Mouse (Mus musculus) naive thymus-derived CD4-positive, alpha-beta T cell, adult 2 months (primary cell): ENCODE data around the gene Scn3b.
A peak's percentile ranks its signal among the peaks of the same experiment; 100 is the strongest.

Experiments used
- DNase-seq: peaks from one replicate; pipeline ENCODE4 v3.0.0-alpha.2; 2011; ENCODE audit warnings: low read depth

The Scn3b gene

GRCm38 (mm10) chr9:40317735-40318134, 48.7 kb downstream of the Scn3b start:
- no peak for DNase-seq

DNA sequence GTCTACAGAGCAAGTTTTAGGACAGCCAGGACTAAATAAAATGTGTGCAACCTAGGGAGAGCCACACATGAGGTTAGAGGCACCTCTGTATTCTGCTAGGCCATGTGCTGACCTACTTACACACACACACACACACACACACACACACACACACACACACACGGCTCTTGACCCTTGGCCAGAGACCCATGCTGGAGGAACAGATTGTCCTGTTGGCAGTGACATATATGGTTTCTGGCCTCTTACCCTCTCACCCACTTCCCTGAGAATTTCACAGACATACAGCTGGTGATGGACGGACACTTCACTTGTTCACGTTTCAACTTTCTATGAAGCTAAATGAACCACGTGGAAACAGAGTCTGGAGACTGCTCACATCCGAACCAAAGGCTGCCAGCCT, 49.8 kb downstream of the Scn3b start:
- no peak for DNase-seq

- no peak for DNase-seq
Observed at GRCm38 (mm10) chr9:40320405-40320804, 51.4 kb downstream of the Scn3b start.

- no peak for DNase-seq
Observed at GRCm38 (mm10) chr9:40320879-40321667, 52.1 kb downstream of the Scn3b start.

GRCm38 (mm10) chr9:40321668-40322003, 52.6 kb downstream of the Scn3b start:
- DNase-seq, result no peak

DNA sequence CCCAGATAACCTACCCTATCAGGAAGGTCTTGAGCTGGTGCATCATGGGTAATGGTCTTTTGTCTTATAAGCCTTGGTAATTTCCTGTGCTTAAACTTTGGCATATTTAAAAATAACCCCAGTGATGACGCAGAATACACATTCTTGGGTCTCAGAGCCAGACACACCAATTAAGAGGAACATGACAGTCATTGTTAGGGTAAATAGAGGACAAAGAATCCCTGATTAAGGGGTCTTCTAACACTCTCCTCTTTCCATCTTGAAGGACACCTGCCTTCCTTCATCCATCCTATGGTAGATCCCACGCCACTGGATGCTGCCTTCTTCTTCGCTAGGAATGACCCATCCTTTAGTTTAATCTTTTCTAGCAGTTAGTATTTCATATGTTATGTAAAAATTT, 53.4 kb downstream of the Scn3b start:
- no peak for DNase-seq

DNA sequence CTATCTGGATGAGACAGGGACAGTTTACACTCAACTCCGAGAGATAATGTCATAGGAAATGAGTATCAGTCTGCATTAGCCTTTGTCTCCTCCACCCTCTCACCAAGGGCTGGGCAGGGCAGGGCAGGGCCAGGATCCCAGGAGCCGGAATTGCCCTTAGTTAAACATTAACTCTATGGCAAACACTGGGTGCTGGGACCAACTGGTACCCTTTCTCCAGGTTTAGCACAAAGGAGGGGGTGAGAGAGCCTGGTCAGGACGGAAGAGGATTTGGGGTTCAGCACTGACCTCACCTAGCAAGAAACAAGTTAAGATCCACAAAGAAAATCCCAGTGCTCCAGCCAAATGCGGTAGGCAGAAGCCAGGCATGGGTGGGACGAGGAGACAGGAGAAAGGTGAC, 54.2 kb downstream of the Scn3b start:
- DNase-seq, result no peak

DNA sequence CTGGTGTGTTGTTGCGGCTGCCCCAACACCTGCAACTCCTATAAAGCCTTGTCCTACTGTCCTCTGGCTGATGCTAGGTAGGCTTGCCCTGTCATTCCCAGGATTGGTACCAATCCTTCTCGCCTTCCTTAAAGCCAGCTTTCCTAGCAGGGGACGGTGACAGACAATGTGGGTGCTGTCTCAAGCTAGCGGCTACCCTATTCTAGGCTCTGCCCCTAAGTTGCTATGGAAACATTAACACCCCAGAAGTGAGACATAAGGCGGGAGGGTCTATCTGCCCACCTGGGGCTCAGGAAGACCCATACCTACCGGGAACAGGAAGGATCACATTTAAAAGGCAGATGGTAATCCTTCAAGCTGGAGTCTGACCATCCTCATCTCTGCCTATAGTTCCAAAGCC, 54.8 kb downstream of the Scn3b start:
- DNase-seq, result no peak

- DNase-seq, result no peak
Observed at GRCm38 (mm10) chr9:40324232-40324792, 55.3 kb downstream of the Scn3b start.

- DNase-seq, result no peak
Observed at GRCm38 (mm10) chr9:40324826-40325225, 55.8 kb downstream of the Scn3b start.

DNA sequence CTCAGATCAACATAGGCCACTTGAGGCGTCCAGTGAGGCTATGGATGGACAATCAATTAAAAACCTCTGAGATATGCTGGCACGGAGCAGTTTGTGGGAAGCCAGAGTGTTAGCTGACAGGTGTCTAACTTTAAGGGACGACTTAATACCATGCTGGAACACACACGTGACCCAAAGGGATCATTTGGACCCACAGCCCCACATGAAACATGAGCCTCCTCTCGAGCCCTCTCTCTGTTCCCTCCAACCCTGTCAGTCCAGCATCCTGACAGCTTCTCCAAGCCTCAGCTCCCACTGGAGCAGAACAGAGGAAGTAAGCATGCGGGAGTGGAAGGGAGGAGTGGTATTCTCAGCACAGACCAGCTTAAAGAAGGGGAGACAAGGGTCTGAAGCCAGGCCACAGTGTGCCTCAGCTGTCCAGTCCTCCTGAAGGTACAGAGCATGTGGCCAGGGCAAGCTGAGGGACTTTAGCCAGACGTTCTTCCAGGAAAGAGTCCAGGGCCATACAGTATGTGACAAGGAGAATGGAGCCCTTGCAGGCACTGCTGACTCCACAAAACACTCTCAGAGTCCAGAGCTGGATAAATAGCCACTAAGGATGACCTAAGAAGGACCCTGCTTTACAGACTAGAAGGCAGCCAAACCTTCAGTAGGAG, 57.4 kb downstream of the Scn3b start:
- DNase-seq, result no peak

- peak; percentile 81 for DNase-seq
Observed at GRCm38 (mm10) chr9:40330609-40331382, 61.8 kb downstream of the Scn3b start.

GRCm38 (mm10) chr9:40331411-40332286, 62.6 kb downstream of the Scn3b start:
- DNase-seq, result no peak

GRCm38 (mm10) chr9:40332326-40332725, 63.3 kb downstream of the Scn3b start:
- no peak for DNase-seq

DNA sequence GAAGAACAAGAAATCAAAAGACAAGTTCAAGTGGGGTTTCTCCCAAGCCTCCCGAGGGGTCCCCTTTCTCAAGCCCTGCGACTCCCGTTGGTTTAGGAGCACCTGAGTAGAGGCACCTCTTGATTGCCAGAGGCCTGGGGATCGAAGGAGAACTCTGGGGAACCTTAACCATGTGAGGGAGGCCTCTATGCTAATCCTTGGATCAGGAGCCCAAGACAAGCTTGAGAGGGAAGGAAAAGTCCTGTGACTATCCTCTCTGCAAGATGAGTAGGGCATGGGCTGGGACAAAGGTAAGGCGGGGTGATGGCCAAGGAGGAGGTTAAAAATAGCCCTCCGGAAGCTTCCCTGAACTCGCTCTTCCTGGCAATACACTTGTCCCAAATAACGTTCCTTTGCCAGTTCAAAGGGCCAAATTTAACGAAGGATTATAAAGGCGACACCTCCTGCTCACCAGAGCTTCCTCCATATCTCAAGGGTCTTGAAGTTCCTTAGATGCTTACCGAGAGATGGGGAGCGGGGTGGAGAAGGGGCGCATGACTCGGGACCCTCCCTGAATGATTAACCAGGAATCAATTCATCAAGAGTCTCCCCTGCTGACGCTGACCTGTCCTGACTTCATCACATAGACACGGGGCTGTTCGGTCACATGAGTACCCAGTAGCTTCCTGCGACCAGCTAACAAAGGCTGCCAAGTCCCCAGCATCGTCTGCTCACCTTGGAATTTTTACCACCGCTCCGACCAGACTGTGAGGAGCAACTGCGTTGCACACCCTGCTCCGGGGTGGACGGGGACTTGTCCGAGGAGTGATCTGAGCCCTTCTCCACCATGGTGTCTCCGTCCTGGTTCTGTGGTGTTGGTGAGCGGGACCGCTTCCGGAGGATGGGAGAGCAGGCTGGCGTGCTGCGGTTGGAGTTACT, 64.0 kb downstream of the Scn3b start:
- DNase-seq, result no peak

DNA sequence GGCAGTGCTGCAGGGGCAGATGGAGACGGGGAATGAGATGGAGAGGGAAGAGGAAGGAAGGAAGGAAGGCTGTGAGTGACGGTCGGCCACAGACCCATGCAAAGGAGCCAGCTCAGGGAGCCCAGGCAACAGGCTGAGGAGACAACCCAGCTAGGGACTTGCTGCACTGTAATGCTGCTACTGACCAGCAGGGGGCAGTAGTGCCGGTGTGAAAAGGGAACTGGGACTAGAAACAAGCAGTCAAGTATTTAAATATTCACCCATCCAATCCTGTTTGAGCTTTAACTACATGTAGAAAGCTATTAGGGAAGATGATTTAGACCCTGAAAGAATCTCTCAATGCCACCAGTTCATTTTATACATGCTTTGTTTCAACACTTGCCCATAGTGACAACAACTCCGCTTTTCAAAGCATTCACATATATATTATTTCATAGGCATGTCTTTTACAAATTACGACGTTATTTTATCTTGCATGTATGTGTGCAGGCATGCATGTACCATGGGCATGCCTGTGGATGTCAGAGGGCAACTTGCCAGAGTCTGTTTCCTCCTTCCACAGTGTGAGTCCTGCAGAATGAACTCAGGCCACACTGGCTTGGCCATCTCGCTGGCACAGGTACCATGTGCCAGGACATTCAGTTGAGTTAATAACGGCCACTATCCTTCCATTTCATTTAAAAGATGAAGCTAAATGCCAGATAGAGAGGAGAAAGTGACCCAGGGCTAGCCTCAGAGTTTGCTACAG, 64.8 kb downstream of the Scn3b start:
- DNase-seq, result peak; percentile 79

DNA sequence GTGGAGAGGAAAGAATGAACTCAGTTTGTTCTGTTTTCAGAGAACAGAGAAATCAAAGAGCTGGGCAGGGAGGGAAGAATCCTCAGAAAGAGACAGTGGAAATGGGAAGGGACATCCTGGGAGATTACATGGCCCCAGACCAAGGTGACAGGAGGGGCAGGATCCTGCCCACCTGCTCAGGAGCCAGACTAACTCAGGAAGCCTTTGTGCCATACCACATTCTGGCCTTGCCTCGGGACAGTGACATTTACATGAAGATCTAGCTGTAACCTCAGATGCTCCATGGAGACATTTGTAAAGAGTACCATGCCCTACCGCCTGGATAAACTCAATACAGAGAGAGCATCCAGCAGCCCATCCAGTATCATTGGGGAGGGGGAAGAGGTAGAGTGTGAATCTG, 65.6 kb downstream of the Scn3b start:
- no peak for DNase-seq

- no peak for DNase-seq
Observed at GRCm38 (mm10) chr9:40336701-40337100, 67.7 kb downstream of the Scn3b start.

- DNase-seq, result no peak
Observed at GRCm38 (mm10) chr9:40337131-40337820, 68.3 kb downstream of the Scn3b start.
